Mouse (Mus musculus): Measurements from ENCODE around the gene Sik3.

GRCm38 (mm10) chr9:45980611-45981010 lies 32.0 kb upstream of the Sik3 start:
- no peak for TF ChIP-seq CTCF (IDR thresholded peaks at IDR 0.05; ENCODE audit: insufficient read depth, low read length)
- no peak for TF ChIP-seq POLR2A (IDR thresholded peaks at IDR 0.05; ENCODE audit: borderline replicate concordance, extremely low read depth, low read depth, low read length)

Data from lung, adult 2 months (tissue).